ENCODE assay signal across 27 mouse cellular contexts in genomic region chr9:33914919-33915318, GRCm38 (mm10).
DNase-seq lines count a peak whose midpoint lies in the region; ATAC-seq and TF ChIP-seq lines count a peak whose summit lies in the region.
"Had no signal": no experiment of that assay in that cellular context is flagged by ENCODE, and none has a peak within 500 bp of the region (broad histone marks: within the 10 kb centered on the region; RNA-seq: fewer than 3 reads in every experiment).

No protein-coding gene starts in this region.

- no peaks in the 10 kb centered on the region for H3K9me3 ChIP-seq in lung, embryonic 14.5 days (ENCODE audit: low read depth, low read length)
- H3K9me3 ChIP-seq in lung, postnatal 0 days (ENCODE audit: low read length) = no peaks in the 10 kb centered on the region
- H3K9me3 ChIP-seq in midbrain, postnatal 0 days (ENCODE audit: low read length) = no peaks in the 10 kb centered on the region
- no peaks in the 10 kb centered on the region for H3K9me3 ChIP-seq in midbrain, embryonic 14.5 days (ENCODE audit: control insufficient read depth, low read length)
- H3K9me3 ChIP-seq: limb, embryonic 13.5 days; liver, embryonic 12.5 days; neural tube, embryonic 13.5 days had no signal

- H3K4me3 ChIP-seq in lung, embryonic 14.5 days (ENCODE audit: low read depth, low read length) = no peak overlapping the region
- no peak overlapping the region for H3K4me3 ChIP-seq in lung, postnatal 0 days (ENCODE audit: low read depth, low read length)
- no peak overlapping the region for H3K4me3 ChIP-seq in midbrain, postnatal 0 days (ENCODE audit: low read depth, low read length)
- H3K4me3 ChIP-seq in midbrain, embryonic 14.5 days (replicated peaks; ENCODE audit: low read depth, low read length) = no peak overlapping the region
- H3K4me3 ChIP-seq: erythroblast, embryonic 14.5 days; hindbrain, embryonic 10.5 days; limb, embryonic 13.5 days; liver, embryonic 12.5 days; neural tube, embryonic 13.5 days had no signal

- no peaks in the 10 kb centered on the region for H3K27me3 ChIP-seq in lung, embryonic 14.5 days (ENCODE audit: insufficient read depth, low read length)
- H3K27me3 ChIP-seq in lung, postnatal 0 days (replicated peaks; ENCODE audit: insufficient read depth, low read length) = no peaks in the 10 kb centered on the region
- no peaks in the 10 kb centered on the region for H3K27me3 ChIP-seq in midbrain, postnatal 0 days (ENCODE audit: insufficient read depth, low read length)
- H3K27me3 ChIP-seq in midbrain, embryonic 14.5 days (ENCODE audit: control insufficient read depth, insufficient read depth, low read length) = no peaks in the 10 kb centered on the region
- H3K27me3 ChIP-seq: limb, embryonic 13.5 days; liver, embryonic 12.5 days; neural tube, embryonic 13.5 days had no signal

- H3K9ac ChIP-seq in lung, embryonic 14.5 days = no peak overlapping the region
- H3K9ac ChIP-seq in lung, postnatal 0 days (replicated peaks; ENCODE audit: low read depth) = no peak overlapping the region
- no peak overlapping the region for H3K9ac ChIP-seq in midbrain, postnatal 0 days (replicated peaks; ENCODE audit: low read length, poor library complexity, severe bottlenecking)
- H3K9ac ChIP-seq in midbrain, embryonic 14.5 days (replicated peaks; ENCODE audit: low read length) = no peak overlapping the region
- H3K9ac ChIP-seq: forebrain, postnatal 0 days; limb, embryonic 13.5 days; liver, embryonic 12.5 days; liver, postnatal 0 days; neural tube, embryonic 13.5 days had no signal

- no peak overlapping the region for H3K4me2 ChIP-seq in lung, embryonic 14.5 days
- H3K4me2 ChIP-seq in lung, postnatal 0 days (replicated peaks; ENCODE audit: low read depth, low read length) = no peak overlapping the region
- H3K4me2 ChIP-seq in midbrain, postnatal 0 days (ENCODE audit: low read depth, low read length, poor library complexity, severe bottlenecking) = no peak overlapping the region
- H3K4me2 ChIP-seq in midbrain, embryonic 14.5 days (ENCODE audit: low read length) = no peak overlapping the region
- H3K4me2 ChIP-seq: limb, embryonic 13.5 days; liver, embryonic 12.5 days; midbrain, embryonic 11.5 days; neural tube, embryonic 13.5 days had no signal

- no peaks in the 10 kb centered on the region for H3K36me3 ChIP-seq in lung, embryonic 14.5 days (ENCODE audit: insufficient read depth)
- H3K36me3 ChIP-seq in lung, postnatal 0 days (ENCODE audit: insufficient read depth, low read length) = no peaks in the 10 kb centered on the region
- H3K36me3 ChIP-seq in midbrain, postnatal 0 days (ENCODE audit: insufficient read depth, low read length) = no peaks in the 10 kb centered on the region
- H3K36me3 ChIP-seq in midbrain, embryonic 14.5 days (ENCODE audit: control insufficient read depth, insufficient read depth, low read length) = no peaks in the 10 kb centered on the region
- H3K36me3 ChIP-seq: hindbrain, embryonic 10.5 days; limb, embryonic 13.5 days; liver, embryonic 12.5 days; neural tube, embryonic 13.5 days had no signal

- no peak for TF ChIP-seq CTCF in lung, embryonic 14.5 days (IDR thresholded peaks at IDR 0.05; ENCODE audit: low read depth)
- no peak for TF ChIP-seq CTCF in lung, postnatal 0 days (IDR thresholded peaks at IDR 0.05)
- TF ChIP-seq CTCF in midbrain, postnatal 0 days (IDR thresholded peaks at IDR 0.05) = no peak

- peak; percentile 7 for DNase-seq in gastrocnemius, postnatal 10 days
- no peak for DNase-seq in gastrocnemius, adult 18-20 months (ENCODE audit: low spot score)
- peak; percentile 89 for DNase-seq in lung, embryonic 14.5 days
- no peak for DNase-seq in lung, postnatal 0 days (ENCODE audit: low spot score)
- DNase-seq in midbrain, postnatal 0 days (ENCODE audit: low spot score) = peak; percentile 43
- no peak for DNase-seq in midbrain, embryonic 14.5 days
- DNase-seq in kidney, postnatal 36 days = no peak
- DNase-seq: adrenal gland, adult 2 months; adrenal gland, postnatal 36 days; cerebellum, adult 2 months; cerebellum, postnatal 14 days; forebrain, postnatal 0 days; gastrocnemius, postnatal 14 days; heart, postnatal 14 days; kidney, adult 9 months; kidney, postnatal 10 days; layer of hippocampus, adult 9-11 months; liver, postnatal 0 days; thymus, postnatal 4 days had no signal

- H3K4me1 ChIP-seq in lung, embryonic 14.5 days (ENCODE audit: insufficient read depth) = no peaks in the 10 kb centered on the region
- no peaks in the 10 kb centered on the region for H3K4me1 ChIP-seq in lung, postnatal 0 days (ENCODE audit: insufficient read depth, low read depth, low read length)
- H3K4me1 ChIP-seq in midbrain, postnatal 0 days (ENCODE audit: insufficient read depth, low read length) = no peaks in the 10 kb centered on the region
- H3K4me1 ChIP-seq in midbrain, embryonic 14.5 days (ENCODE audit: control insufficient read depth, insufficient read depth, low read length) = no peaks in the 10 kb centered on the region
- H3K4me1 ChIP-seq: hindbrain, embryonic 10.5 days; limb, embryonic 13.5 days; liver, embryonic 12.5 days; neural tube, embryonic 13.5 days had no signal

- 52% methylated on average over 4 of the region's 4 CpGs for WGBS in lung, embryonic 14.5 days
- 51% methylated on average over 4 of the region's 4 CpGs for WGBS in lung, postnatal 0 days
- 79% methylated on average over 4 of the region's 4 CpGs for WGBS in midbrain, postnatal 0 days
- 92% methylated on average over 4 of the region's 4 CpGs for WGBS in midbrain, embryonic 14.5 days

- TF ChIP-seq EP300 in lung, postnatal 0 days (IDR thresholded peaks at IDR 0.05) = no peak

- no peak overlapping the region for H3K27ac ChIP-seq in lung, embryonic 14.5 days (ENCODE audit: low read depth)
- no peak overlapping the region for H3K27ac ChIP-seq in lung, postnatal 0 days (ENCODE audit: low read length)
- no peak overlapping the region for H3K27ac ChIP-seq in midbrain, postnatal 0 days (ENCODE audit: low read depth, low read length)
- H3K27ac ChIP-seq in midbrain, embryonic 14.5 days (replicated peaks; ENCODE audit: low read depth, low read length) = no peak overlapping the region
- H3K27ac ChIP-seq: hindbrain, embryonic 10.5 days; limb, embryonic 13.5 days; liver, embryonic 12.5 days; neural tube, embryonic 13.5 days had no signal

- ATAC-seq in lung, embryonic 14.5 days (ENCODE audit: insufficient read depth) = peak; percentile 92
- no peak; the same call in 1 of the 2 replicates for ATAC-seq in lung, postnatal 0 days
- ATAC-seq in midbrain, postnatal 0 days (ENCODE audit: low FRiP score) = no peak
- no peak for ATAC-seq in midbrain, embryonic 14.5 days (ENCODE audit: low FRiP score, low TSS enrichment)
- ATAC-seq: CD4-positive, CD25-positive, alpha-beta regulatory T cell, adult 4 months; forebrain, postnatal 0 days; intestine, postnatal 0 days; liver, embryonic 12.5 days; liver, postnatal 0 days had no signal

Comparison
In these comparisons a context has a peak if more than half of its experiments do, and no peak if none do; other contexts are left out.
1. DNase-seq: peak in gastrocnemius, postnatal 10 days (single experiment), lung, embryonic 14.5 days (single experiment) and midbrain, postnatal 0 days (single experiment); none in gastrocnemius, adult 18-20 months (single experiment), lung, postnatal 0 days (single experiment), midbrain, embryonic 14.5 days (single experiment) and kidney, postnatal 36 days (0 of 2).